Mouse (Mus musculus) ovary, postnatal 14 days (tissue): Measurements from ENCODE around the gene Wdr46.

Source experiments
- DNase-seq: peaks from one replicate; pipeline ENCODE4 v3.0.0; 2022; ENCODE audit warnings: low spot score

Gene Wdr46

DNA sequence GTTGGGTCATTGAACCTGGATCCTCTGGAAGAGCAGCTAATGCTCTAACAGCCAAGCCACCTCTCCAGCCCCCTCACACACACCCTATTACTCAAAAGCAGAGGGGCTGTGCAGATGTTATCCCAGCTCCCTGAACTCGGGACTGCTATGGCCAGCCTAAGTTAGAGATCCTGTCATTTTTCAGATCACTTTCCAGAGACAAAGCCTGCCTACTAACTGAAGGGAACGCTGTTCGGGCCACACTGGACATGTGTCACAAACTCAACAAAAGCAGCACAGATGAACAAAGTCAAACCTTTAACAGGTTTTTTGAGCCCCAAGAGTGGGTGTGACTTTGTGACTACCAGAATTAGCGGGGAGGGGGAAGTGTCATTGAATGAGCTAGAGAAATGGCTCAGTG is 12.4 kb downstream of the Wdr46 start:
- no peak for DNase-seq

DNA sequence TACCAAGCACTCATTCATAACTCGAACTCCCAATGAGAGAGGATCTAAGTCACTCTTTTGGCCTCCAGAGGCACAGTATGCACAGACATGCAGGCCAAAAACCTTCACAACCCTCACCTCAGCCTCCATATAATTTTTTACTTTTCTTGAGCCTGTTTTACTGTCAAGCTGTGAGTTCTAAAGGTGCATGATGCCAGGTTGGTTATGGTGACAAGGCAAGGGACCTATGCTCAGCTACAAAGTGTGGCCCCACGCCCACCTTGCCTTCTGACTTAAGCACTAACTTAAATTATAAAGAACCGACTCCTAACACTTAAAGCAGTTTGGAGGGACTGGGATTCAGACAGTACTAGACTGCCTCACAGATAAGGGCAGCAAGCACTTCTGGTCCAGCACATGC is 12.8 kb downstream of the Wdr46 start:
- DNase-seq = no peak

DNA sequence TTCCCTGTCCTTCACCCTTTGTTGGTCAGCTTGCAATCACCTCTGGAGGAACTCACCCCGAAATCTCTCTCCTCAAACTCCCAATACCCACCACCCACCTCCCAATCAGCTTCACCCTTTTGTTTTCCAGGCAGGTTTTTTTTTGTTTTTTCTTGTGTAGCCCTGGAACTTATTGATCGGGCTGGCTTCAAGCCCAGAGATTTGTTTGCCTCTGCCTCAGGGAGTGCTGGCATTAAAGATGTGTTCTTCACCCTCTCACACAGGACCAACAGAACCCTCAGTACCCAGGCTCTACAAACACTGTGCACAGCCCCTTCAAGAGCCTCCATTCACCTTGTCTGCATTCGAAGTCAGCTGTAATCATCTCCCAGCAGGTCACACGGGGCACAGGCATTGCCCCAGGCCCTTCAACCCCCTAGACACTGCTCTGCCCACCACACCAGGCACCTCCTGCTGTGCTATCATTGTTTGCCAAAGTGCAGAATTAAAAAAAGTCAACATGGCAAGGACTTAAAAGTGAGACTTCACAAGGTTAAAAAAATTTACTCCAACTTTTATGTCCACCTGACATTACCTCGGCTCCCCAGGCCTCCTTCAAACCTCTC is 13.6 kb downstream of the Wdr46 start:
- DNase-seq = no peak

DNA sequence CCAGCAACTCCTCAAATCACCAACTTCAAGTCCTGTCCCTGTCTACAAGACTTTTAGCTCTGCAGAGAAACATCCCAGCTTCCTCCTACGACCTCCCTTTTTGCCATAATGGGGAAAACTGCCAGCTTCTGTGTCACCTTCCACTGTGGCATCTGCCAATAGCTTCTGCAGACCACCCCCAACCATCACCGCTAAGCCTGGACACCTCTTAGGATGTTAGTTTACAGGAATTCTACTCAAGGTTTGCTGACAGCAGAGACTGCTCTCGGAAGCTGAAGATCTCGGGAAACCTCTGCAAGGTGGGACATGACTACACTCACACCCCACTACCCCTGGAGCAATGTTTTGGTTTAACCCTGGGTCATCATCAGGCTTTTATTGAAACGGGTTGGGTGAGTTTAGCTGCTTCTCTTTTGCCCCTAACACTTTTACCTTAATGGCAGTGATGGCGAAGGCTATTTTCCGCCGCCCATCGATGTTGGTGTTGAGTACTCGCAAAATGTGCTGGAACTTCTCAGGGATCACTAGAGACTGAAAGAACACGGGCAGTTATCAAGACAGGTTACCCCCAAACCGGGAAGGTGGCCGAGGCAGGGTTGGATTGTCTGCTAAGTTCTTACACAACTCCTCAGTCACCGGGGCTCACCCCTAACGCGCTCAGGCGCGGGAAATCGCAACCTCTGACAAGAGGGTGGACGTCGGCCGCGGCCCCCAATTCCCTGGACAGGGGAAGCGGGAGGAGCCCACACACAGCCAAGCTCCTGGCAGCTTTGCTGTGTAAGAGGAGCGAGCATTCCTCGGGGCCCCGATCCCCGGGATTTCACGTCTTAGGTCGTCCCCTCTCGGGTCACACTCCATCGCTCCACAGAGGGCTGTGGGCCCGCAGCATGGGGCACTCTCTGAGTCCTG is 14.4 kb downstream of the Wdr46 start:
- DNase-seq = no peak

DNA sequence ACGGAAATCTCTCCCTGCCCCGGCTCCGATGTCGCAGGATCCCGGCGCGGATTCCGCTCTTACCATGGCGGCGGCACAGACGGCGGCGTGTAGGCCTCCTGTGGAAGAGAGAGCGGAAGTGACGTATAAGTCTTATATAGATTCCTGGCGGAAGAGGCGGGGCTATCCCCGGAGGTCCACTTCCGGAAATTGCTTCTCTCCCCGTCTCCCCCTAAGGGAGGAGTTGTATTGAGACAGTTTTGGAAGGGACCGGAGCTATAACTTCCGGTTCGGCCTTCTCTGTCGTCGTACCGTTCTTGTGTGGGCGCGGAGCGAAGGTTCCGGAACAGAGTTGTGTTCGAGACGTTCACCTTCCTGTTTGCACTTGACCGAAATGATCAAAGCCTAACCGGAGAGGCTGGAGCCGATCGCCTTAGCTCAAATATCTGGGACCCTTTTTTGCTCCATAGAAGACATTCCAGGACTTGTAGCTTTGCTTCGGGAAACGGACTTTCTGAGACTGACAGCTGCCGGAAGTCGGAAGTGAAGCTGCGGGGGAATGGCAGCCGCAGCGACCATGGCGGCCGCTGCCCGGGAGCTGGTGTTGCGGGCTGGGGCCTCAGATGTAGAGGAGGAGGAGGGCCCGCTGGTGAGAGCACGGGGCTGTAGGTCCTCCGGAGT is 15.2 kb downstream of the Wdr46 start, which contains the start of the genes Vps52 and Rps18:
TSS of gene Vps52 (plus strand) at position 258 of the 660 bp plus-strand sequence.
TSS of gene Rps18 (minus strand) at position 447 of the 660 bp plus-strand sequence.
- peak; percentile 95 for DNase-seq

DNA sequence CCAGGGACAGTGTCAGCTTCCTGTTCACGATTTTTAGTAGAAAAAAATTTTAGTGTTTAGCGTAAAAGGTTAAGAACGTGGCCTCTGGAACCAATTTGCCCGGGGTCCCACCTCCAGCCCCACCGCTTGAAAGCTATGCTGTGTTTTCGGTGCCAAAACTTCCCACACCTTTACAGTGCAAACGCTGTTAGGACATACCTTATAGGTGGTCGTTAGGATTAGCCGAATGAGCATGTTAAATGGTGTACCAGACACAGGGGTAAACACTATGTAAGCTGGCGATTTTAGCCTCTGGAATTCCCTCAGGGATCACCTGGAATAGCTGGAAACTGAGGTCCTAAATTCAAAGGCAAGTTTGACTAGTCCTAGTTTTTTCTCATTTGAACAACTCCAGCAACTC is 15.9 kb downstream of the Wdr46 start:
- DNase-seq = no peak

- no peak for DNase-seq
Observed at GRCm38 (mm10) chr17:33957493-33957892, 17.0 kb downstream of the Wdr46 start.

DNA sequence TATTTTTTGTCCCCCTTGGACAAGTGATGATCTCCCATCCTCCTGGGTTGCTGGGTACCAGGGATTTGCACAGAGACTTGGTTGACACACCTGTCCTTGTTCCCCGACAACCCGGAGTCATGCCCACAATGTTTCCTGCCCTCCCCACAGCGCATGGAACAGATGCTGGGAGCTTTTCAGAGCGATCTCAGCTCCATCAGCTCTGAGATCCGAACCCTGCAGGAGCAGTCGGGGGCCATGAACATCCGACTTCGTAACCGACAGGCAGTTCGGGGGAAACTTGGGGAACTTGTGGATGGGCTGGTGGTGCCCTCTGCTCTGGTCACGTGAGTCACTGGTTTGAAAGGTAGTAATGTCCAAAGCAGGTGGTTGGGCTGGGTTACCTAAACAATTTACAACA is 18.0 kb downstream of the Wdr46 start:
- DNase-seq = no peak

DNA sequence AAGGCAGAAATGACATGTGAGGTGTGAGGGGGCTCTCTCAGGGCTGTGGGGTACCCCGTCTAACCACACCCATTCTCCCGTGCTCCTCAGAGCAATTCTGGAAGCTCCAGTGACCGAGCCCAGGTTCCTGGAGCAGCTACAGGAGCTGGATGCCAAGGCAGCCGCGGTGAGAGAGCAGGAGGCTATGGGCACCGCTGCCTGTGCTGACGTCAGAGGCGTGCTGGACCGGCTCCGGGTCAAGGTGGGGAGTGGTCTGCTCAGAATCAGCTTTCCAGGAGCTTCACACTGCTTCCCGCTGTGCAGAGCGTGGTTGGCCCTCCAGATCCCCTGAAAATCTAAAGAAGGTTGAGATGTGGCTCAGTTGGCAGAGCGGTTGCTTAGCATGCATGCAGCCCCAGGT is 18.7 kb downstream of the Wdr46 start:
- no peak for DNase-seq

GRCm38 (mm10) chr17:33959948-33960347 is 19.5 kb downstream of the Wdr46 start:
- no peak for DNase-seq

GRCm38 (mm10) chr17:33962876-33963275 is 22.4 kb downstream of the Wdr46 start:
- DNase-seq = no peak

- no peak for DNase-seq
Observed at GRCm38 (mm10) chr17:33965082-33965845, 24.8 kb downstream of the Wdr46 start.

GRCm38 (mm10) chr17:33965846-33966550 is 25.5 kb downstream of the Wdr46 start:
- no peak for DNase-seq

GRCm38 (mm10) chr17:33968489-33968888 is 28.0 kb downstream of the Wdr46 start:
- peak; percentile 63 for DNase-seq

DNA sequence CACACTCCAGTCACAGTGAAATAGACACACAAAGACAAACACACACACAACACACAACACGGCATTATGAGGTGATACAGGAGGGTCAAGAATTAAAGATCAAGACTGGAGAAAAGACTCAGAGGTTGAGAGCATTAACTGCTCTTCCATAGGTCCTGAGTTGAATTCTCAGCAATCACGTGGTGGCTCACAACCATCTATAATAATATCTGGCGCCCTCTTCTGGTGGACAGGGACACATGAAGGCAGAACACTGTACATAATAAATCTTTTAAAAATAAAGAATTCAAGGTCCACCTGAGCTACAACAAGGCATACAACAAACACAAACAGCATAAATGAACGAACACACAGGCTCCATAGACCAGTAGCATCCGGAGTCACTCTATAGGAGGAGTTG is 28.5 kb downstream of the Wdr46 start:
- DNase-seq = no peak

- no peak for DNase-seq
Observed at GRCm38 (mm10) chr17:33969394-33969793, 28.9 kb downstream of the Wdr46 start.

DNA sequence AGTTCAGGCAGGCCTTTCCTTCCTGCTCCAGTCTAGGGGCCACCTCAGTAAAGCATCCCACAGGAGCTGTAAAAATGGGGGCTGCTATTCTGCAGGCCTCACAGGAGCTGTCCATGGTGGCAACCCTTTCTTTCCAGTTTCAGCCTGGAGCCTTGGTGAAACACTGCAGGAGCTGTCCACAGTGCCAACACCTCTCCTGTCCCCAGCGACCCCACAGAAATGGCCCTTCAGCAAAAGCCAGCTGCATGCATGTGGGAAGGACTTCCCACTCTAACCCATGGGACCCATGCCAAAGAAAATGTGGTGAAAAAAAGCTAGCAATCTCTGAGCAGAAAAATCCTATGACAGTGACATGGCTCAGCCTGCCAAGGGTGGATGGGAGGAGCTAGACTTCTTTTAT is 32.2 kb downstream of the Wdr46 start:
- DNase-seq = no peak

GRCm38 (mm10) chr17:33973572-33973971 is 33.1 kb downstream of the Wdr46 start:
- DNase-seq = no peak

DNA sequence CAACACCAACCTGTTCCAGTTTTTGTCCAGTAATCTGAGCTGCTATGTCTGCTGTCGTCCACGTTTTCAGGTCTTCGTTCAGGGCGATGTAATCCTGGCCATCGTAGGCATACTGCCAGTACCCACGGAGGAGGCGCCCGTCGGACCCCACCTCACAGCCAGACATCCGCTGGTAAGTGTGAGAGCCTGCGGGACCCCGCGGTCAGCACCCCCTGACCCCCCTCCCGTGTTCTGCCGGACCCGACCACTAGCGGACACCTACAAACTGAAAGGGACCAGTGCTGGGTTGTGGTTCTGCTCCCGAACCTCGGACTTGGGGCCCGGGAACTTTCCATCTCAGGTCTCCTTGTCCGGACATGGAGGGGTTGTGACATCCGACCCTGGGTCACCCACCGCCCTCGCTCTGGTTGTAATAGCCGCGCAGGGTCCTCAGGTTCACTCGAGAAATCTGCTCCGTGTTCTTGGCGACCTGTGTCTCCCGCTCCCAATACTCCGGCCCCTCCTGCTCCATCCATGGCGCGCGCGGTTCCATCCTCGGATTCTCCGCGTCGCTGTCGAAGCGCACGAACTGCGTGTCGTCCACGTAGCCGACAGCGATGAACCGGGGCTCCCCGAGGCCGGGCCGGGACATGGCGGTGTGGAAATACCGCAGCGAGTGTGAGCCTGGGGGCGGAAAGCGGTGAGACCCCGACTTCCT is 37.5 kb downstream of the Wdr46 start:
- no peak for DNase-seq

DNA sequence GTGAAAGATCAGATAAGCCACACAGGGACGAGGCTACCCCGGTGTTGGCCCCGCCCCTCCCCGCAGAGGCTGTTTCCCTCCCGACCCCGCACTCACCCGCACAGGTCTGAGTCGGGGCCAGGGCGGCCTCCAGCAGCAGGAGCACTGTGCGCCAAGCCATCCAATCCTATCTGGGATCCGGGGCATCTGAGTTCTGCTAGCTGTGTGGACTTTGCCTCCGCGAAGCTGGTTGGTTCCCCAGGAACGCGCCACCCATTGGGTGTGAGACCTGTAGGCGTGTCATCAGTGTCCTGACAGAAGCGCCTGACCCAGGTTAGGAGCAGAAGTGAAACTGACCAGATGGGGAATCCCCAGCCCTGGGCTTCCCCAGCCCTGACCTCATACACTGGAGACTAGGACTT is 38.2 kb downstream of the Wdr46 start:
- no peak for DNase-seq

DNA sequence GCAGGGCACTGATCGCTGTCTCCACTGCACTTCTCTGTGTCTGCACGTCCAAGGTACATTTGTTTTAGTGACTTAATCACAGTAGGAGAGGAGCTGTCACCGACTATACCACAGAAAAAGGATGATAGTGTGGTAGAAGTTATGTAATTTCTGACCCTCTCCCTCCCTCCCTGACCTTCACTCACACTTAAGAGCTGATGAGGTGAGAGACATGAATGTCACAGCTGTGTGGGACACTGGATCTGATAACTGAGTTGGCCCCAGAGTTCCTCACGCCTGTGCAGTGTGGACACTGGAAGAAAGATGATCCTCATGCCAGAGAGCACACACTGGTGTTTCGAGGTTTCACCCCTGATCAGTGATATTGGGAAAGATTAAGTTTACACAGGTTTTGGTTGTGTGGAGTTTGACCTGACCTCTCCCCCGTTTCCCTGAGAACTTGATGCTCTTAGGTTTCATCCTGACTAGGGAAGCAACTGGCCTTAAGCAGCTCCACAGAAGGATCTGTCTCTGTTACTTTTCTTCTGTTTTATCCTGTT is 39.1 kb downstream of the Wdr46 start:
- no peak for DNase-seq
